Mouse (Mus musculus) G1E (cell line): Measurements from ENCODE around the gene Sf1. TPM values are rescaled to one million over a fixed set of nuclear protein-coding genes. Genes with fewer than 3 reads are reported as not detected.

Experiments
- ATAC-seq: 2 replicates; pipeline ENCODE4 v1.8.0; 2016; ENCODE audit warnings: mild to moderate bottlenecking; ENCODE audit not compliant: insufficient number of reproducible peaks, poor library complexity, low FRiP score, severe bottlenecking; ENCODE audit errors: extremely low read depth
- DNase-seq: peaks from one replicate; pipeline ENCODE4 v3.0.0; 2012; ENCODE audit warnings: low spot score
- H3K27me3 ChIP-seq: 2 replicates; pipeline ENCODE4 v1.6.1; 2012; ENCODE audit warnings: mild to moderate bottlenecking, low read length, inconsistent platforms; ENCODE audit not compliant: insufficient read depth
- H3K36me3 ChIP-seq: replicated peaks from 2 replicates; pipeline ENCODE3; 2012; ENCODE audit warnings: mild to moderate bottlenecking, inconsistent platforms
- H3K4me1 ChIP-seq: 2 replicates; pipeline ENCODE4 v1.6.1; 2012; ENCODE audit warnings: low read depth, low read length, inconsistent platforms, mixed read lengths; ENCODE audit not compliant: insufficient read depth
- H3K4me3 ChIP-seq: 2 replicates; pipeline ENCODE4 v1.5.1; 2012; ENCODE audit warnings: low read depth, mild to moderate bottlenecking, inconsistent platforms, low read length, moderate library complexity, mixed read lengths
- H3K9me3 ChIP-seq: replicated peaks from 2 replicates; pipeline ENCODE4 v1.6.1; 2012; ENCODE audit warnings: inconsistent platforms
- CTCF ChIP-seq: IDR thresholded peaks from 2 replicates; pipeline ENCODE4 v1.5.1; 2012; ENCODE audit warnings: low read depth, low read length, inconsistent platforms, mixed read lengths
- GATA1 ChIP-seq: IDR thresholded peaks from 2 replicates; pipeline ENCODE4 v1.6.1; 2012; ENCODE audit warnings: borderline replicate concordance, low read length, inconsistent platforms, mixed read lengths
- GATA2 ChIP-seq: IDR thresholded peaks from 2 replicates; pipeline ENCODE4 v1.6.1; 2012; ENCODE audit warnings: low read depth, low read length, inconsistent platforms, borderline replicate concordance
- POLR2AphosphoS5 ChIP-seq: IDR thresholded peaks from 2 replicates; pipeline ENCODE4 v1.6.1; 2012; ENCODE audit warnings: low read depth, low read length, inconsistent platforms; ENCODE audit not compliant: insufficient replicate concordance
- TAL1 ChIP-seq: conservative IDR thresholded peaks from 2 replicates; pipeline ENCODE4 v1.6.1; 2012; ENCODE audit warnings: low read depth, low read length, inconsistent platforms, mixed read lengths
- polyA plus RNA-seq: library from polyadenylated mRNA; stranded (reverse); fragments of >175 nt; gene quantifications from 2 replicates; pipeline ENCODE4 v1.2.3, GENCODE M21; 2012
- total RNA-seq, 2 experiments: library from RNA; stranded (forward) in 1 of 2; stranded (reverse) in 1 of 2; fragments of 200-1000 nt in 1 of 2; fragments of >200 nt in 1 of 2; fragmentation: Nextera tagmentation in 1 of 2; gene quantifications; 2 replicates each; pipeline ENCODE4 v1.2.3; 2014 to 2017

The Sf1 gene
- total RNA-seq (2014; fragmentation: Nextera tagmentation) (511 and 574 TPM in 2 replicates), total RNA-seq (2017) (96.0 and 104 TPM in 2 replicates), polyA plus RNA-seq (1,720 and 2,369 TPM in 2 replicates)

DNA sequence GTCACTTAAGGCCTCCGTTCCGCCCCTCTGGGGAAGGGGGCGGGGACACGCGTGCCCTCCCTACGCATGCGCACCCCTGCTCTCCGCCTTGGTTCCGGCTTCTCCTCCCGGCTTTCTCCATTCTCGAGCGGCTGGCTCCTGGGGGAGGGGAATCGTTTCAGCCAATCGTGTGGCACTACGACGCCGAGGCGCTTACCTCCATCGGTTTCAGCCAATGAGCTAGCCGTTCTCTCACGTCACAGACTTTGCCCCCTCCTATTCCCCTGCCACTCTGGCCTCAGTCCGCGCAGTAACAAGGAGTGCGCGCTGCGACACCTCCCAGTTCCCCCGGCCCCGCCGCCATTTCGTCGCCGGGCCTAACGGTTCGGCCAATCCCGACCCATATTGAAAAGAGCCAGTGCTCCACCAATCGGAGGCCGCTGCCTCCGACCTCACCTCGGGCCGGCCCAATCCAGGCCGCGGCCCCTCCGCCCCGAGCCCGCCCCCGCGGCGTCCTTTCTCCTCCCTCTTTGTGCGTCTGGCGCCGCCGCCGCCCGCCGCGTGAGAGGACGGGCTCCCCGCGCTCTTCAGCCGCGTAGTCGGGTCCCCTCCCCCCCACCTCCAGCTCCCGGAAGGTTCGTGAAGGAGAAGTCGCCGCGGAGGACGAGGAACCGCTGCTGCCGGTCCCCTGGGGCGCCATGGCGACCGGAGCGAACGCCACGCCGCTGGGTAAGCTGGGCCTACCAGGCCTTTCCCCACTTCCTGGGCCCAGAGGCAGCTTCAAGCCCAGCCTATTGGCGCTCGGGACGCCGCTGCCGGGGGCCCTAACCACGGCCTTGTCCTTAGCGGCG lies at the start of gene Sf1:
Gene Sf1 (plus strand): TSS at position 280 of the 830 bp plus-strand sequence.
- Histone ChIP-seq H3K36me3 (peaks cover 69% of the 10 kb centered on the region), H3K4me1 (peaks cover 35% of the 10 kb centered on the region), H3K4me3 (peak within 1 kb of the TSS; percentile 97), H3K27me3 (no peaks in the 10 kb centered on the region), H3K9me3 (no peaks in the 10 kb centered on the region)
- DNase-seq (peak; percentile 98), ATAC-seq (peak; percentile 93)
- TF ChIP-seq GATA1 (no peak), CTCF (no peak), POLR2AphosphoS5 (no peak), TAL1 (no peak), GATA2 (no peak)

DNA sequence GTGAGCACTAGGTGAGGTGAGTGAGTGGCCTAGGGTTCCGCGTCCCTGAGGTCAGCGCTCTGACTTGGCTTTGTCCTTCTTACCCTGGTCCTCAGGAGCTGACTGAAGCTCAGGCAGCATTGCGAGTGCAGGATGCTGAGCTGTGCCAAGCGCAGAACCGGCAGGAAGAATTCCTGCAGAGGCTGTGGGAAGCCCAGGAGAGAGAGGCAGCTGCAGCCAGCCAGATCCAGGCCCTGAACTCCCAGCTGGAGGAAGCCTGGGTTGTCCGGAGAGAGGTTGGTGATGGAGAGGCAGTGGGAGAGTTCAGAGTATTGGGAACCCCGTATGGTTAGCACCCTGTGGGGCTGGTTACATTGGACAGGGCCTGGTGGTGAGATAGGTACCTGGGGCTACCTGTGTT lies 49.7 kb upstream of the Sf1 start:
- ATAC-seq: no peak
- peaks cover 98% of the 10 kb centered on the region for H3K36me3 ChIP-seq
- DNase-seq: no peak

DNA sequence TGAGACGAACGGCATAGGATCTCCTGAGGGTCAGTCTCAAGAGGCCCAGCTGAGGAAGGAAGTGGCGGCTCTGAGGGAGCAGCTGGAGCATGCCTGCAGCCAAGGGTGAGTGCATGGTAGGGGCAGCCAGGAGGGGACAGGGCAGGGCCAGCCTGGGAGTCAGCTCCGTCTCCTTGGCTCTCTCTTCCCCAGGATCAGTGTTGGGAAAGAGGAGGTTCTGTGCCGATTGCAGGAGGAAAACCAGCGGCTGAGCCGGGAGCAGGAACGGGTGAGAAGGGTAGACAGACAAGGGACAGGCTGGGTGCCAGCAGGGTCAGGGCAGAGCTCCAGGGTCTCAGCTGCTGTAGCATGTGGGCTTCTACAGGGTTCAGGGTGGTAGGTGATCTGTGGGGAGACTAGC lies 49.0 kb upstream of the Sf1 start:
- no peak for TF ChIP-seq GATA1
- H3K4me3 ChIP-seq: no peak overlapping the region
- DNase-seq (no peak), ATAC-seq (no peak)
- no peaks in the 10 kb centered on the region for H3K4me1 ChIP-seq
- no peaks in the 10 kb centered on the region for H3K9me3 ChIP-seq
- peaks cover 99% of the 10 kb centered on the region for H3K36me3 ChIP-seq
- H3K27me3 ChIP-seq: no peaks in the 10 kb centered on the region; the same call in 1 of the 2 replicates

More for the DNA sequence above, 49.7 kb upstream of the Sf1 start:
- no peaks in the 10 kb centered on the region for H3K9me3 ChIP-seq
- TF ChIP-seq CTCF (no peak), POLR2AphosphoS5 (no peak), TAL1 (no peak), GATA2 (no peak), GATA1 (no peak)
- no peaks in the 10 kb centered on the region; the same call in 1 of the 2 replicates for H3K27me3 ChIP-seq
- peaks cover 3% of the 10 kb centered on the region; the same call in 1 of the 2 replicates for H3K4me1 ChIP-seq
- no peak overlapping the region for H3K4me3 ChIP-seq

DNA sequence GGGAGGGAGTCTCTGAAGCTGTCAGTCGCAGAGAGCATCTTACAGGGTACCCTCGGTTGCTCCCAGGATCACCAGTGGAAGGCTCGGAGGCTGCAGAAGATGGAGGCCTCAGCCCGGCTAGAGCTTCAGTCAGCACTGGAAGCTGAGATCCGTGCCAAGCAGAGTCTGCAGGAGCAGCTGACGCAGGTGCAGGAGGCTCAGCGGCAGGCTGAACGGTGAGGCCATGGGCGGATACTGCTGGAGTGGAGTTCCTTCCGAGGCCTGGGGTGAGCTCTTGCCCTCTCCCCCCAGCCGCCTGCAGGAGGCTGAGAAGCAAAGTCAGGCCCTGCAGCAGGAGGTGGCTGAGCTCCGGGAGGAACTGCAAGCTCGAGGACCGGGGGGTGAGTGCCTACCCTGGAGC lies 47.9 kb upstream of the Sf1 start:
- Histone ChIP-seq H3K36me3 (peaks cover 99% of the 10 kb centered on the region), H3K4me3 (no peak overlapping the region), H3K27me3 (no peaks in the 10 kb centered on the region; the same call in 1 of the 2 replicates), H3K9me3 (no peaks in the 10 kb centered on the region), H3K4me1 (no peaks in the 10 kb centered on the region)
- DNase-seq: no peak
- ATAC-seq: no peak
- TF ChIP-seq TAL1: no peak
- no peak for TF ChIP-seq POLR2AphosphoS5
- no peak for TF ChIP-seq CTCF
- TF ChIP-seq GATA1: no peak
- no peak for TF ChIP-seq GATA2

DNA sequence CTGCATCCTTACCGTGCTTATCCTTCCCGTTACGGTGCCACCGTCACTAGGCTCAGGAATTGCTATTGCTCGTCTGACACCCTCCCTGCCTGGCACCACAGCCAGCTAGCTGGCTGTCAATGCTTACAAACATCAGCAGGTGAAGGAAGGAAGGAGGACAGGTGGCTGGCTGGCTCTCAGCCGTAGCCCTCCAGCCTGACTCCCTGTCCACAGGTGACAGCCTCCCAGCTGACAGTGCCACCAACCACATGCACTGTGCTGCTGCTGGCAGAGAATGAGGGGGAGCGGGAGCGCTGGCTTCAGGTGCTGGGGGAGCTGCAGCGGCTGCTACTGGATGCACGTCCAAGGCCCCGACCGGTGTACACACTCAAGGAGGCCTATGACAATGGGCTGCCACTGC lies 45.3 kb upstream of the Sf1 start:
- Histone ChIP-seq H3K4me3 (no peak overlapping the region), H3K9me3 (no peaks in the 10 kb centered on the region), H3K4me1 (peaks cover 8% of the 10 kb centered on the region; the same call in 1 of the 2 replicates), H3K36me3 (peaks cover 100% of the 10 kb centered on the region), H3K27me3 (no peaks in the 10 kb centered on the region; the same call in 1 of the 2 replicates)
- no peak for TF ChIP-seq CTCF
- no peak for TF ChIP-seq GATA2
- TF ChIP-seq POLR2AphosphoS5: no peak
- no peak for TF ChIP-seq TAL1
- TF ChIP-seq GATA1: no peak
- DNase-seq: no peak
- no peak for ATAC-seq

DNA sequence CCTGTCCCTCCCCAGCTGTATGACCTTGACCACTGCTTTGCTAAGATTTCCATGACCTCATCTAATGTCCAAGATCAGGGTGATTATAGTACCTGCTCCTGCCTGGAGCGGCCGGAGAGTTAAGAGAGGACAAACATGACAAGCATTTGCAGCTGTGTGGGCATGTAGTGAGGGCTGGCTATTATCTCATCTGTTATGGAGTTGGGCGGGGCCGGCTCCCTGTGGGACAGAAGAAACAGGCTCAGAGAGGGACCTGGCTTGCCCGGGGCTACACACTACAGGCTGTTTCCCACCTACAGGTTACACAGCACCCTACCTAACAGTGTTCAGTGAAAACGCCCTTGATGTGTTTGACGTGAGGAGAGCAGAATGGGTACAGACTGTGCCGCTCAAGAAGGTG lies 42.1 kb upstream of the Sf1 start:
- Histone ChIP-seq H3K27me3 (no peaks in the 10 kb centered on the region; the same call in 1 of the 2 replicates), H3K4me3 (no peak overlapping the region), H3K4me1 (peaks cover 8% of the 10 kb centered on the region; the same call in 1 of the 2 replicates), H3K9me3 (no peaks in the 10 kb centered on the region), H3K36me3 (peaks cover 87% of the 10 kb centered on the region)
- no peak for DNase-seq
- TF ChIP-seq TAL1: no peak
- no peak for TF ChIP-seq GATA1
- no peak for TF ChIP-seq POLR2AphosphoS5
- no peak for TF ChIP-seq CTCF
- no peak for TF ChIP-seq GATA2
- no peak for ATAC-seq
